Mouse (Mus musculus): ENCODE measurements around the gene Fbxo2. TPM values are rescaled to one million over a fixed set of nuclear protein-coding genes. Genes with fewer than 3 reads are reported as not detected.
"Not testable (repeated sequence)": the region's sequence is repeated elsewhere in the genome, so short reads cannot be mapped to it uniquely, and the experiment has no call there.

Fbxo2 gene
- total RNA-seq (2022): under 1 TPM in 3 of 4 experiments, not detected in 1; 0.36 to 0.67 (median 0.48) TPM

DNA sequence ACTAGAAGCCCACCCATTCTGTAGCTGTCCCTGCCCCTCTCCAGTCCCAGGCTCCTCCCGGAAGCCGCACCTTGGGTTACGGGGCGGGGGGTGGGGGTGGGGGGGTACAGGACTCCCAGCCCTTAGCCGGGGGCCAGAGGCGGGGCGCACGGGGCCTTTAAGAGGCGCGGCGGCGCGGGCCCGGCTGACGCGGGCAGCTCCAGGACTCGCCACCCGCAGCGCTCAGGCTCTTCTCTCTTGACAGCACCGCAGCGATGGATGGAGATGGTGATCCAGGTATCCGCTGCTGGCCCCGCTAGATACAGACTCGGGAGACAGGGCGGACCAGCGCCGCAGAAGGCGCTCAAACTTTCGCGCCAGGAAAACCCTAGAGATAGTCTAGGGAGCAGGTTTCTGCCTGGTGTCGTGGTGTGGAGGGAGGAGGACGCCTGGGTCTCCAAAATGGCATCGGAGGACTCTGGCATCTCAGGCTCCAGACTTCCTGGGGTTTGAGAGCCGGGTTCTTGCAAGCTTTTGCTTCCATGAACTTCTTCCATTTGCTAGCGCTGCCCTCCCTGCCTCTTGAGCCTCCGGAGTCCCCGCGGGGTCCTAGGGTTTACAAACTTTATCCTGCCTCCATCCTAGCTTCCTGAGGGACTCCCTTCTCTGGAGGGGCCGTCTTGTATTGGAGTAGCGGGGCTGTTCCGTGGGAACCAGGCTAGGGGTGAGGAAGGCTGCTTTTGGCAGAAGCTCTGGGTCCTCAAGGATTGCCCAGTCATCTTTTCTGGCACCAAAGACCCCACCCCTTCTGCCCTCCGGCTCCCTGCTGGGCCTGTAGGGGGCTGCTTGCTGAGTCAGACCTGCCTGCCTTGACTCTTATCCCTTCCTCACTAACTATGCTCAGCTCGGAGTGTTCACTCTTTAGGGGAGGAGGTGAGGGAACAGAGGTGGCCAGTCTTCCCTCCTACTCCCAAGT, at the start of gene Fbxo2, which contains the start of gene Fbxo44:
Gene Fbxo2, plus strand, starts transcription at position 186 of the 955 bp plus-strand sequence.
Gene Fbxo44, minus strand, starts transcription at position 47 of the 955 bp plus-strand sequence.
- no peak for DNase-seq (ENCODE audit: low spot score in 2 of 2)

DNA sequence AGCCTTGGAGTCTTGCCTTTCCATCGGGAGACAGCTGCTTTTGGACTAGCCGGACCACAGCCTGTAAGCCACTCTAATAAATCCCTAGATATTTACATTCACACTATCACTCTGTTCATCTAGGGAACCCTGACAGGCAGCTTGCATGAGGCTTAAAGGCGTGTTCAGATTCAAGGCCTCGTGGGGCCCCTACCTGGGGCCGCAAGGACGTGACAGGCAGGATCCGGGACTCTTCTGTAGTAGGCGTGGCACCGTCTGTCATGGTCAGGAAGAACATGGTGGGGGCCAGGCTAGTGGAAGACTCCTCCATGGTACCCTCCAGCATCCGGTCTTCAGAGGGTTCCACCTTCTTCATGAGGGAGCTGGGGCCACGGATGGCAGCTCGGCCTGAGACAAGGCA, 47.9 kb upstream of the Fbxo2 start:
- no peak for DNase-seq (ENCODE audit: low spot score in 2 of 2)

DNA sequence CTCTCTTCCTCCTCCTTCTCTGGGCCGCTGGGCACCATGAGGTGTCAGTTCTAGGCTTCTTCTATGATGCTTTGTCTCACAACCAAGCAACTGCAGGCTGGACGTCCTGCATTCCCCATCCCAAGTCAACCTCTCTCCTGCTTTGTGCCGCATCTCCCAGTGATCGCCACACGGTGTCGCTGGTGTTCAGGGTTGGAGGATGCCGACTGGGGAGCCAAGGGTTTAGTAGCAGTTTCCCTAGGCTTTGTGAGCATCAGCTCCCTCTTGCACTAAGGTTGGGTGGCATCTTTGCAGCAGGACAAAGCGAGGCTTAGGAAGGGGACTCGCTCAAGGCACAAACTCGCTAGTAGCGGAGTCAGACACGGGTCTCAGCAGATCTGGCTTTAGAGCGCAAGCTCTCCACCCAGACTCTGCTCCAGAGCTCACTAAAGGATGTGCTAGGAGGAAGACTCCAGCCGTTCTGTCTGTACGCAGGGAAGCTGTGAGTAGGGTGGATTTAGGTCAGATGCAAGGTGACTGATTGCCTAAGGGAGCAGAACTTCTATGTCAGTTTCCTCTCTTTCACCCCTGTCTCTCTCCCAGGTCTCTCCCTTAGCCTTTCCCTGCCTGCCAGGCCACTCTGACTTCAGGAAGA, 45.5 kb upstream of the Fbxo2 start:
- DNase-seq (ENCODE audit: low spot score in 2 of 2): peak; percentile 48 to 63

DNA sequence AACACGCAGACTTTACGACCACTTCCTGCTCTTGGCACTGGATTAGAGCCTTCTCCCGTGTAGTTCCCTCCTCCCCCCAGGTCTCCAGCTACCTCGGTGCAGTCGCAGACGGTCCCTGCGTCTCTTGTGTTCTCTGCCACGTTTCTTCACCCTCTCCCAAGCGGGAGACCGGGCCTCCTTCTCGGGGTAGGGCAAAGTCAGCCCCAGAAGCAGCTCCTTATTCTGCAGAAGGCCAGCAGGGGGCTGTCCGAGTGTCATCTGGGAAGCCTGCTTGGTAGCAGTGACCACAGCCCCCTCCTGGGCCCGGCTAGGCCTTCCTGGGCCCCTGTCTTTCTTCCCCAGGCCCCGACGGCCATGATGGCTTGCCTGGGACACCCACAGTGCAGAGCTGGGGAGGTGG, 45.0 kb upstream of the Fbxo2 start:
- no peak for DNase-seq (ENCODE audit: low spot score in 2 of 2)

DNA sequence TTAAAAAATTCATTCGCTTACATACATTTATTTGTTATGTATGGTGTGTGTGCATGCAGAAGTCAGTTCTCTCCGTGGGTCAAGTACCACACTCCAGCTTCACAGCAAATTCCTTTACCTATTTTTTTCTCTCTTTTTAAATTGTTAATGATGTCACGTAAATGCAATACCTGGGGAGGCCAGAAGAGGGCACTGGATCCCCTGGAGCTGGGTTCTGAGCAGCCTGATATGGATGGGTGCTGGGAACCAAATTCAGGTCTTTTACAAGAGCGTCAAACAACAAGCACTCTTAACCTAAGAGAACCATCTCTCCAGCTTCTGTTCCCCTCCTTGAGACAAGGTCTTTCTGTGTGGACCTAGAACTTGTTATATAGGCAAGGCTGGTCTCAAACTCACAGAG, 43.8 kb upstream of the Fbxo2 start:
- no peak for DNase-seq (ENCODE audit: low spot score in 2 of 2)

DNA sequence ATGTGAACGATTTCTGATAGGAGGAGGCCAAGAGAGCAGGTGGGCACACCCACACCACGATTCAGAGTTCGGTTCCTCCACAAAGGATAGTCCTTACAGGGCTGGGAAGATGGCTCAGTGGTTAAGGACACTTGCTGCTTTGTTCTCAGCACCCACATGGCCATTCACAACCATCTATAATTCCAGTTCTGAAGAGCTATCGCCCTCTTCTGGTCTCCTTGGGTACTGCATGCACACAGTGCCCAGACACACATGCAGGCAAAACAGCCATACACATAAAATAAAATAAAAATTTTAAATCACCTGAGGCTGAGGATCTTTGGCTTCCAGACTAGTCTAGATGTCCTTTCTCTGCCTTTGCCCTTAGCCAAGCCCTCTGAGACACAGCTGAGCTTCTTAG, 43.0 kb upstream of the Fbxo2 start:
- no peak for DNase-seq (ENCODE audit: low spot score in 2 of 2)

DNA sequence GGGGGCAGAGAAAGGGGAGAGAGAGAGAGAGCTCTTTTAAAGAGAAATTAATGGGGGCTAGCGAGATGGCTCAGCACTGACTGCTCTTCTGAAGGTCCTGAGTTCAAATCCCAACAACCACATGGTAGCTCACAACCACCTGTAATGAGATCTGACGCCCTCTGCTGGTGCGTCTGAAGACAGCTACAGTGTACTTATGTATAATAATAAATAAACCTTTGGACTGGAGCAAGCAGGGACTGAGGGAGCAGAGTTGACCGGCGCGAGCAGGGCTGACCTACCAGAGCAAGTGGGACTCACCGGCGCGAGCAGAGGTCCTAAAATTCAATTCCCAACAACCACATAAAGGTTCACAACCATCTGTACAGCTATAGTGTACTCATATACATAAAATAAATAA, 40.8 kb upstream of the Fbxo2 start:
- DNase-seq (ENCODE audit: low spot score in 2 of 2): not testable (repeated sequence)

DNA sequence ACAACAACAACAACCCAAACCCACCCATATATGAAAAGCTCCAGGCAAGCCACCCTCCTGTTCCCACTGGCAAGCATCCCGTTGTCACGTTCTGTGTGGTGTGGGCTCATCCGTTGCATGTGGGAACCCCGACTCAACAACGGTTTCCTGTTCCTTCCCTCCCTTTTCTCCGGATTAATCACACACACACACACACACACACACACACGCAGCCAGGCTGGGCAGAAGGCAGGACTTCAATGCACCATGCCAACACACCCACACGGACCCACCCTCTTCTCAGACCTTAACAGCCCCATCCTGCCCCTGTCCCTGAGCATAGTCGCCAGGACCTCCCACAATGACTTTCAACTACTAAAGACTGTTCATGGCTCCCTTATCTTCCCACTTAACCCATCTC, 39.9 kb upstream of the Fbxo2 start:
- no peak for DNase-seq (ENCODE audit: low spot score in 2 of 2)

DNA sequence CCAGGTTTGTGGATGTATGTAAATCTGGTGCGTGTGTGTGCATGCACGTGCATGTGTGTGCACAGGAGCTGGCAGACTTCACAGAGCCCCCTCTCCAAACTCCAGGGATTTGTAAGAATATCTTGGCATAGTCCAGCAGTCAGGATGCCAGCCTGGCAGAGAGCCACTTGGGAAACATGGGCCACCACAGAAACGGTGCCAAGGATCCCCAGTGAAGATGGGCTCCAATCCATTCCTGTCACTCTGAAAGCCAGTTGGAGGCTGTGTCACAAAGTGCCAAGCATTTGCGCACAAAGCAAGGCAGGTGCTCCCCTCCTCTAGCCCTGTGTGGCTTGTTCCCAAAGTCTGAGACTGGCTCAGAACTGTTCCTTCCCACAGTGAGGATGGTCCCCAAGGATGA, 39.1 kb upstream of the Fbxo2 start:
- no peak for DNase-seq (ENCODE audit: low spot score in 2 of 2)

DNA sequence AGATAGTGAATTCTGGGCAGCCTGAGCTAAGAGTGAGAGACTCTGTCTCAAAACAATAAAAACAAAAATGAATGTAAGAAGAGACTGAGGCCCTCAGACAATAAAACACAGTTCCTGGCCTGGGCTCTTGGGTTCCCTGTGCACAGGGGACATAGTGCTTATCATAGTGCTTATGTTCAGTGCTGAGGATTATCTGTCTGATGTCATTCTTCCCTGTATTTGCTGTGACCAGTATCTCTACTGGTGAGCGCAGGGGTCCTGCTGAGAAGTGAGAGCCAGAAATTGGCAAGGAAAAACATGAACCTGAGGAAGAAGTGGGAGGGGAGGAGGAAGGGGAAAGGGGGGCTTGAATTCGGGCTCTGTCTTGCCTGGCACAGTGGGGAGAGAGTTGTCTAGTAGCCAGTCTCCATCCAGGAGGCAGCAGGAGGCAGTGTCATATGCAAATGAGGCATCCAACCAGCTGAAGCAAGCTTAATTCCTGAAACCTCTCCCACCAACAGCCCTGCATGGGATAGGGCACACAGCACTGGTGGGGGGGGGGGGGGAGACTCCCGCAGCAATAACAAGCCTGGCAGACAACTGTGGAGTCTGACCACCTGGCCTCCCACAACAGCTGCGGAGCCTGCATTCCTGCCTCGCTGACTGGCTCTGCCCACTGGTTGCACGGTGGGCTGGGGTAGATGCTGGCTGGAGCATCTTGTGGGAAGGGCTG, 38.3 kb upstream of the Fbxo2 start:
- no peak for DNase-seq (ENCODE audit: low spot score in 2 of 2)

DNA sequence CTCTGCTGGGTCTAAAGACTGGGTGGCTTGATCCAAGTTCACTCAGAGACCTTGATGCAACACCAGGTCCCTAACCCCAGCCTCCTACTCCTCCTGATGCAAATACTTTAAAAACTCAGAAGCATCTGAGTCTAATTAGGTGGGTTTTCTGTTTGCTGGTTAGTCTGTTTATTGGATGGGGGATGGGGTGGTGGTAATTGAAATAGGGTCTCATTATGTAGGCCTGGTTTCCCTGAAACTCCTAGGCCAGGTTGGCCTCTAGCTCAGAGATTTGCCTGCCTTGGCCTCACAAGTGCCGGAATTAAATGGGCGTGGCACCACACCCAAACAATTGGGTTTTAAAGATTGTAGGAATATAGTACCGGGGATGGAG, 37.7 kb upstream of the Fbxo2 start:
- DNase-seq (ENCODE audit: low spot score in 2 of 2): no peak

DNA sequence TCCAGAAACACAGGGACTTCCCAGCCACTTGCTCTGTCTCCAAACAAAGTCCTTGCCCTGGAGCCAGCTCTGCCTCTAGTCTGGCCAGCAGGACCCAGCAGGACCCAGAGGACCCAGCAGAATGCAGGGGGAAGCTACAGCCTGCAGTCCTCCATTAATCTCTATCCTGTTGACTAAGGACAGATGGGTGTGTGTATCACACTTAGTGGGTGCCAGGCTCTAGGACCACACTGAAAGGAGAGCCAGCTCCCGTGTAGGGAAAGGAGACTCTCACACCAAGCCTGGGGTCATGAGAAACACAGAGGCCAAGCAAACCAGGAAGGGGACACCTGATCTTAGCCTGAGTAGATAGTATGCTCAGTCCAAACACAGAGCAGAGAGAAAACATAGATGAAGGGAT, 32.2 kb upstream of the Fbxo2 start:
- DNase-seq (ENCODE audit: low spot score in 2 of 2): no peak

DNA sequence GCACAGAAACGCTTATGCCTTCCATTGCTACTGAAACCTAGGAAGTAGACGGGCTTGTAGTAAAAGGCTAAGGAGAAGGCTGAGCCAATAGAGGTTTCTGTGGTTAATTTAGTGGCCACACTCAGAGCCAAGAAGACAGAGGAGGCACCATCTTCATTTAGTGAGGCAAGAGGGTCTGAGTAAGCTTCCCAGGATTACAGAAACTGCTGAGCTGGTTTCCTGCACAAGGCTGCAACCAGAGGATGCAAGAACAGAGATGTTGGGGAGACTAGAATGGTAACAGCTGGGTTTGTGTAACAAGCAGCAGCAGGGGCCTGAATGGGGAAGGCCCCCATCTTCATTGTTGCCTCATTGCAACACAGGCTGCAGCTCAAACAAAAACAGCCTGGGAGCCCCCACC, 31.7 kb upstream of the Fbxo2 start:
- DNase-seq (ENCODE audit: low spot score in 2 of 2): no peak

DNA sequence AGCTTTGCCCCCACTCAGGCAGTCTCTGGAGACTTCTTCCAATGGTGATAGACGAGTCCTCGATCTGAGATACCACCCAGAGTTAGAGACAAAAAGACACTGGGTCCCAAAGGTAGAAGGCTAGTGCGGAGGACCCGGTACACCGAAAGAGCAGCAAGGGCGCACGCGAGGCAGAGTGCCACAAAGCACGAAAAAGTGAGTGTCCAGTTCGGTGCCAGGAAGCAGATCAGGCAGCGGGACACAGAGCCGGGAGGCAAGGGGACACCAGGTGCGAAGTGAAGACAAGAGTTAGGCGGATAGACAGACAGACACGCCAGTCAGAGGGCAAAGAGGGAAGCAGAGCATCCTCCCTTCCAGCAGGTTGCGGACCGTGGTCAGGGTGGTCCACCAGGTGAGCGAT, 30.3 kb upstream of the Fbxo2 start, which contains the start of gene Mad2l2:
Gene Mad2l2, plus strand, starts transcription at position 252 of the 400 bp plus-strand sequence.
- DNase-seq (ENCODE audit: low spot score in 2 of 2): no peak

DNA sequence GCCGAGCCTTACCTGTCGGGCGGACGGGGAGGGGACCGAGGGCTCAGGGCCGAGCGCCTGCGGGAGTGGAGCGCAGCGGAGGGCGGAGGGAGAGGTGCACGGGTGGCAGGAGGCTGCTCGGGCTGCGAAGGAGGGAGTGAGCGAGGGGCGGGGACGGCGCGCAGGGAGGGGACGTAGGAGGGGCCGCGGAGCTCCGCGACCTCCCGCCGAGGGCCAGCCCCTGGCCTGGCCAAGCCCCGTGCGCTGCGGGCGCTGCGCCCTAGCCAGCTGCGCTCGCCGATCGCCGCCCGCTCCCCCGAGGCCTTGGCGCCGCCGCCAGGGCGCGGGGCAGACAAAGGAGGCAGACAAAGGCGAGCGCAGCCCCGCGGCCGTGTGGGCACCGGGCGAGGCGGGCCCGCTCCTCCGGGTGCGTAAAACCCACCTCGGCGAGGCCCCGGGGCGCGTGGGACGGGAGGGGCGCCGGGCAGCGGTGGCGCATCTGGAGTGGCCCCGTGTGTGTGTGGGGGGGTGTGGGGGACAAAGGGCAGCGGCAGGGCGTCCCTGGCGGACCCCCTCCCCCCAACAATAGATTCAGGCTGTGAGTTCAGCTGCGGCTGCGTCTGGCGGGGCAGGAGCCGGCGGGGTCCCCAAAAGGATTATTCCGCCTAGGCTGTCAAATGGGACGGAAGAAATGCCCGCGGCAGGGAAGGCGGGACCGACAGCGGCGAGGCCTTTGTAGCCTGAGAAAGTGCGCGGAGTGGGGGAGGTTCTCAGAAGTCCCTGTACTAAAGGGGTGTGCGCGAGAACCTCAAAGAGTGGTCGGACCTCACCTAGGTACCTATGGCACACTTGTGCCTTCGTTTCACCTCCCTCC, 29.6 kb upstream of the Fbxo2 start, which contains the start of gene Draxin:
Gene Draxin, minus strand, starts transcription at position 138 of the 853 bp plus-strand sequence.
- DNase-seq (ENCODE audit: low spot score in 2 of 2): no peak

DNA sequence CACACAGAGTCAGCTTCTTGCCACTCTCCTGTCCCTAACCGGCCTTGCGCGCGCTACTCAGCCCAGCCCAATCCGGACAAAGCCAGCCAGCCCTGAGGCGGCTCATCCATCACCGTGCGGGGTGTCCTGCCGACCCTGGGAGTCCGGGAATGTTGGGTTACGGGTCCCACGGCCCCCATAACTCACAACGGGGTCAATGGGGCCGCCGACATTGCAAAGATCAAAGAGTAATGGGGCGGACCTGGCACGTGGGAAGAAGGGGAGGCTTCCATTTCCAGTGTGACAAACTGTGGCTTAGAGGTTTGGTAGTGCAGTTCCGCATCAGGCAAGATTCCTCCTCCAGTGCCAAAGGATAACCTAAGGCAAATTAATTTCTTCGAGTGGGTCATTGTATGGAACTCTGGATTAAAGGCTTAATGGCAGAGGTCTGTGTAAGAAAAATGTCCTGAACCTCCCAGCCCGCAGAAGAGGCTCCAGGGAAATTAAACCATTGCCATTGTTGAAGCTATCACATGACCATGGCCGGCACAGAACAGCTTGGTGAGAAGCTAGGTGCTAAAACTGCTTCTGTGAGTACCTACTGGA, 28.8 kb upstream of the Fbxo2 start:
- no peak for DNase-seq (ENCODE audit: low spot score in 2 of 2)

DNA sequence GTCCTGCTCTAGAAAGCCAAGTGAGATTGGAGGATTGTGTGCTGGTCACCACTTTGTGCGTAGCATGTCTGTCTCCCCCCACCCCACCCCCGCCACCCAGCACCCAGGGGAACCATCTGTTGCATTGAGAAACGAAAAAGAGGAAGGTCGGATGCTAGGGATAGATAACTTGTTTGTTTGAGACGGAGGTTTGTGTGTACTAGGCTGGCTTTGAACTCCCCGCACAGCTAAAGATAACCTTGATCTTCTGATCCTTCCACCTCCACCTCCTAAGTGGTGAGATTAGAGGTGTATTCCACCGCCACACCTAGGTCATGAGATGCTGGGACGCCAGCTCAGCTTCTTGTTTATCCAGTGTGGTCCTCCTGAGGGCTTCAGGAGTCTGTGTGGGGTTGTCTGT, 25.4 kb upstream of the Fbxo2 start:
- no peak for DNase-seq (ENCODE audit: low spot score in 2 of 2)

DNA sequence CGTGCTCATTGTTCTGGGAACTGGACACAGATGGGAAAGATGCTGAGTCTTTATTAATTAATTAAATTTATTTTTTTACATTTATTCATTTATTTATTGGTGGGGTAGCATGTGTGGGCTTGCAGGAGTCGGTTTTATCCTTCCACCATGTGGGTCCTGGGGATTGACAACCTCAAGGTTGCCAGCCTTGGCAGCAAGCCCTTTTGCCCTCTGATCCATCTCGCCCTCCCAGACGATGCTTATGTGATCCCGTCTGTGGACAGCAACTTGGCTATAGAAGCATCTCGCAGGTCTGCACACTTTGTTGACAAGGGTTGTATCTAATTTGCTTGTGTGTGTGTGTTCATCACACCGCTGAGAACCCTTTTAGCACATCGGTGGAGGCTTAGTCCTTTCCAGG, 22.9 kb upstream of the Fbxo2 start:
- DNase-seq (ENCODE audit: low spot score in 2 of 2): no peak

DNA sequence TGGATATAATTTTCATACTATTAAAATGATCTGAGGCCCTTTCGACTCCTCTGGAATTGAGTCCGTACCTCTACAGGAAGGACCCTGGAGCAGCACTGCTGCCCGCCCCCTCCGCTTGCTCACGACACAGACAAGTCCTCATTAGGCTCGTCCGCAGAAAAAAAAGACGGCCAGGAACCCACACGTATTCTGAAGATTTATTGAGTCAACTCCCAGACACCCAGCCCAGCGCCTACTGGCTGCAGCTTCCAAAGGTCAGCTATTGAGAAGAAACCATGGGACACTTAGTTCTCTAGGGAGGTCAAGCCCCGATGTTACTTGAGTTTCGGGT, 20.7 kb upstream of the Fbxo2 start:
- no peak for DNase-seq (ENCODE audit: low spot score in 2 of 2)

DNA sequence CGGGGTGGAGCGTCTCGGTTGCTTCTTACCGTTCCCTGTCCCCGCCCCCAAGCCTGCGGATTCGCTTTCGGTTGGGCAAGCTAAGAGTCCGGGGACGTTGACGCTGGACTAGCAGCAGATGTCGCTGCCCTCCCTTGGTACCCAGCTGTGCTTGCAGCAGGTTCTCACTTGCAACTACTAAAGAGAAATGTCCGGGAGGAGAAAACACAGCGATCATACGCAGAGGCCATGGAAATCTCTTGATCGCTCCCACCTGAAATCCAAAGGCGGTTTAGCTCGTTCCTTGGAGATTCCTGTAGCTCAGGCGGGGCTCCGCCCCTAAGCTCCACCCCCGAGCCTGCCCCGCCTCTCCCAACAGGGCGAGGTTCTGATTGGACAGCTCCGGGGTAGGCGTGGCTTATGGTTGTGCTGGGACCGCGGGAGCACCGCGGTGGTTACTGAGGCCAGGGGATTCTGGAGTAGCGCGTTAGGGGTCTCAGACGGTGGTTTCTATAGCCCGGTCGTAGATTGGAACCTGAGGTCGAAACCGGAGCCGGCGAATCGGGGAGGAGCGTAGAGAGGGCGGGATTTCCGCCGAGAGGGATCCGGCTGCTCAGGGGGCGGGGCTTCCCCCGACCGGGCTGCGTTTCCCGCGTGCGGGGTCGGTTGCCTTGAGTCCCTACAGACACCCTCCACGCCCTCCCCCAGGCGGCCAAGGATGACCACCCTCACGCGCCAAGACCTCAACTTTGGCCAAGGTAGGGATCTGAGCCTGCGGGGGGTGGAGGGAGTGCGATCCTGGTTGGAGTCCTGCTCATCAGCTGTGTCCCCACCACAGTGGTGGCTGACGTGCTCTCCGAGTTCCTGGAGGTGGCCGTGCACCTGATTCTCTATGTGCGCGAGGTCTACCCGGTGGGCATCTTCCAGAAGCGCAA, 20.1 kb upstream of the Fbxo2 start:
- peak; percentile 92 for DNase-seq (ENCODE audit: low spot score in 2 of 2)
